Mouse (Mus musculus): ENCODE data around the gene Dlgap1.

Gene Dlgap1

GRCm38 (mm10) chr17:70457103-70457502, 488.2 kb downstream of the Dlgap1 start:
- DNase-seq (ENCODE audit: low read depth, low spot score): no peak

- no peak for DNase-seq (ENCODE audit: low read depth, low spot score)
Measured at GRCm38 (mm10) chr17:70462231-70462630, 493.4 kb downstream of the Dlgap1 start.

GRCm38 (mm10) chr17:70462771-70463491, 494.1 kb downstream of the Dlgap1 start:
- no peak for DNase-seq (ENCODE audit: low read depth, low spot score)

GRCm38 (mm10) chr17:70466413-70466812, 497.5 kb downstream of the Dlgap1 start:
- no peak for DNase-seq (ENCODE audit: low read depth, low spot score)

GRCm38 (mm10) chr17:70470970-70471371, 502.1 kb downstream of the Dlgap1 start:
- no peak for DNase-seq (ENCODE audit: low read depth, low spot score)

- DNase-seq (ENCODE audit: low read depth, low spot score): no peak
Measured at GRCm38 (mm10) chr17:70472162-70472561, 503.3 kb downstream of the Dlgap1 start.

GRCm38 (mm10) chr17:70473871-70474270, 505.0 kb downstream of the Dlgap1 start:
- no peak for DNase-seq (ENCODE audit: low read depth, low spot score)

- no peak for DNase-seq (ENCODE audit: low read depth, low spot score)
Measured at GRCm38 (mm10) chr17:70483716-70484115, 514.8 kb downstream of the Dlgap1 start.

- no peak for DNase-seq (ENCODE audit: low read depth, low spot score)
Measured at GRCm38 (mm10) chr17:70485668-70486067, 516.8 kb downstream of the Dlgap1 start.

- DNase-seq (ENCODE audit: low read depth, low spot score): no peak
Measured at GRCm38 (mm10) chr17:70486259-70486658, 517.4 kb downstream of the Dlgap1 start.

- DNase-seq (ENCODE audit: low read depth, low spot score): no peak
Measured at GRCm38 (mm10) chr17:70486831-70487230, 518.0 kb downstream of the Dlgap1 start.

- DNase-seq (ENCODE audit: low read depth, low spot score): no peak
Measured at GRCm38 (mm10) chr17:70488784-70489265, 520.0 kb downstream of the Dlgap1 start.

GRCm38 (mm10) chr17:70491575-70491974, 522.7 kb downstream of the Dlgap1 start:
- DNase-seq (ENCODE audit: low read depth, low spot score): no peak

GRCm38 (mm10) chr17:70494338-70494737, 525.5 kb downstream of the Dlgap1 start:
- no peak for DNase-seq (ENCODE audit: low read depth, low spot score)

GRCm38 (mm10) chr17:70498256-70498655, 529.4 kb downstream of the Dlgap1 start:
- DNase-seq (ENCODE audit: low read depth, low spot score): no peak

- no peak for DNase-seq (ENCODE audit: low read depth, low spot score)
Measured at GRCm38 (mm10) chr17:70501933-70502332, 533.1 kb downstream of the Dlgap1 start.

GRCm38 (mm10) chr17:70507759-70508158, 538.9 kb downstream of the Dlgap1 start:
- DNase-seq (ENCODE audit: low read depth, low spot score): no peak

- no peak for DNase-seq (ENCODE audit: low read depth, low spot score)
Measured at GRCm38 (mm10) chr17:70510441-70510840, 541.6 kb downstream of the Dlgap1 start.

GRCm38 (mm10) chr17:70511401-70511800, 542.5 kb downstream of the Dlgap1 start:
- DNase-seq (ENCODE audit: low read depth, low spot score): no peak

GRCm38 (mm10) chr17:70513736-70514135, 544.9 kb downstream of the Dlgap1 start:
- DNase-seq (ENCODE audit: low read depth, low spot score): no peak

GRCm38 (mm10) chr17:70516506-70516905, 547.6 kb downstream of the Dlgap1 start:
- no peak for DNase-seq (ENCODE audit: low read depth, low spot score)

GRCm38 (mm10) chr17:70517333-70517732, 548.5 kb downstream of the Dlgap1 start:
- no peak for DNase-seq (ENCODE audit: low read depth, low spot score)

GRCm38 (mm10) chr17:70521058-70521851, 552.4 kb downstream of the Dlgap1 start:
- no peak for DNase-seq (ENCODE audit: low read depth, low spot score)
